Mouse (Mus musculus) cerebellum, adult 9-11 months (tissue): Measurements from ENCODE around the gene Bcl6b.

Experiments
- DNase-seq: peaks from one replicate; pipeline ENCODE4 v3.0.0; 2022

Gene Bcl6b

GRCm38 (mm10) chr11:70232546-70232945, 2.9 kb upstream of the Bcl6b start:
- DNase-seq = peak; percentile 85

- DNase-seq = peak; percentile 83
Measured at GRCm38 (mm10) chr11:70230239-70230727, 685 bp upstream of the Bcl6b start.

- peak; percentile 88 for DNase-seq
Measured at GRCm38 (mm10) chr11:70228828-70229227, 770 bp downstream of the Bcl6b start.

- peak; percentile 56 for DNase-seq
Measured at GRCm38 (mm10) chr11:70227661-70228245, 1.8 kb downstream of the Bcl6b start.

GRCm38 (mm10) chr11:70227126-70227525, 2.5 kb downstream of the Bcl6b start:
- peak; percentile 41 for DNase-seq

- peak; percentile 51 for DNase-seq
Measured at GRCm38 (mm10) chr11:70226602-70226890, 3.1 kb downstream of the Bcl6b start.

GRCm38 (mm10) chr11:70225798-70226601, 3.6 kb downstream of the Bcl6b start:
- DNase-seq = peak; percentile 52

- DNase-seq = no peak
Measured at GRCm38 (mm10) chr11:70223724-70224123, 5.9 kb downstream of the Bcl6b start.

GRCm38 (mm10) chr11:70221603-70222500, 7.7 kb downstream of the Bcl6b start:
- peak; percentile 60 for DNase-seq

GRCm38 (mm10) chr11:70220731-70221602, 8.6 kb downstream of the Bcl6b start, which contains the start of gene Slc16a13:
Slc16a13 (minus strand) TSS chr11:70221064.
- DNase-seq = peak; percentile 99

GRCm38 (mm10) chr11:70220323-70220722, 9.3 kb downstream of the Bcl6b start:
- no peak for DNase-seq

- no peak for DNase-seq
Measured at GRCm38 (mm10) chr11:70219873-70220272, 9.7 kb downstream of the Bcl6b start.

GRCm38 (mm10) chr11:70218741-70219470, 10.7 kb downstream of the Bcl6b start:
- peak; percentile 62 for DNase-seq

GRCm38 (mm10) chr11:70218039-70218438, 11.6 kb downstream of the Bcl6b start:
- no peak for DNase-seq

GRCm38 (mm10) chr11:70216103-70216502, 13.5 kb downstream of the Bcl6b start:
- peak; percentile 62 for DNase-seq

GRCm38 (mm10) chr11:70215301-70215700, 14.3 kb downstream of the Bcl6b start:
- peak; percentile 80 for DNase-seq

GRCm38 (mm10) chr11:70214856-70215209, 14.8 kb downstream of the Bcl6b start:
- no peak for DNase-seq

GRCm38 (mm10) chr11:70214191-70214855, 15.3 kb downstream of the Bcl6b start:
- DNase-seq = peak; percentile 82

- peak; percentile 91 for DNase-seq
Measured at GRCm38 (mm10) chr11:70213736-70214135, 15.9 kb downstream of the Bcl6b start.

- peak; percentile 77 for DNase-seq
Measured at GRCm38 (mm10) chr11:70212896-70213295, 16.7 kb downstream of the Bcl6b start.

GRCm38 (mm10) chr11:70212423-70212822, 17.2 kb downstream of the Bcl6b start, which contains the start of gene Slc16a11:
Slc16a11 (plus strand) TSS chr11:70212752.
- DNase-seq = peak; percentile 62
